ENCODE assay signal across 11 mouse cellular contexts in genomic region chr7:133133552-133133951, GRCm38 (mm10). TPM values are rescaled to one million over a fixed set of nuclear protein-coding genes. Genes with fewer than 3 reads are reported as not detected.
DNase-seq lines count a peak whose midpoint lies in the region; ATAC-seq and TF ChIP-seq lines count a peak whose summit lies in the region.
"Had no signal": no experiment of that assay in that cellular context is flagged by ENCODE, and none has a peak within 500 bp of the region (broad histone marks: within the 10 kb centered on the region; RNA-seq: fewer than 3 reads in every experiment).

No protein-coding gene starts in this region.

- DNase-seq in gastrocnemius, adult 2 months, result no peak
- no peak for DNase-seq in gastrocnemius, adult 18-20 months (ENCODE audit: low spot score)
- DNase-seq in lung, postnatal 36 days, result peak; percentile 45
- DNase-seq in lung, postnatal 14 days, result no peak
- peak; percentile 61 for DNase-seq in MEL (ENCODE audit: low read depth, low spot score)
- DNase-seq: cerebellum, adult 11 months; right cerebral cortex, postnatal 14 days had no signal

- no peak overlapping the region for H3K4me3 ChIP-seq in gastrocnemius, adult 2 months
- H3K4me3 ChIP-seq in MEL (ENCODE audit: control insufficient read depth in 1 of 2, insufficient read depth in 1 of 2, low read depth in 2 of 2, low read length in 2 of 2), result no peak overlapping the region
- H3K4me3 ChIP-seq in intestine, embryonic 16.5 days (ENCODE audit: low read length), result no peak overlapping the region
- H3K4me3 ChIP-seq: hindbrain, embryonic 12.5 days had no signal

- H3K36me3 ChIP-seq in MEL (ENCODE audit: control insufficient read depth in 1 of 2, insufficient read depth in 2 of 2, low read length in 2 of 2), result no peaks in the 10 kb centered on the region
- H3K36me3 ChIP-seq in intestine, embryonic 16.5 days (ENCODE audit: control insufficient read depth, insufficient read depth, low read length), result no peaks in the 10 kb centered on the region
- H3K36me3 ChIP-seq: hindbrain, embryonic 12.5 days had no signal

- TF ChIP-seq RAD21 in MEL (IDR thresholded peaks at IDR 0.05; ENCODE audit: low read depth, low read length), result peak; percentile 49

- TF ChIP-seq POLR2A in MEL (IDR thresholded peaks at IDR 0.05; ENCODE audit: control insufficient read depth in 1 of 2, insufficient read depth in 1 of 2, low read depth in 1 of 2, low read length in 2 of 2, poor library complexity in 1 of 2), result no peak

- no peak for TF ChIP-seq EP300 in MEL (IDR thresholded peaks at IDR 0.05; ENCODE audit: low read depth in 1 of 2, low read length in 2 of 2)

- 81% methylated on average over 5 of the region's 5 CpGs for WGBS in intestine, embryonic 16.5 days

- no peaks in the 10 kb centered on the region for H3K4me1 ChIP-seq in MEL (ENCODE audit: control insufficient read depth in 1 of 2, insufficient read depth in 2 of 2, low read length in 2 of 2)
- H3K4me1 ChIP-seq in intestine, embryonic 16.5 days (ENCODE audit: control insufficient read depth, insufficient read depth, low read length), result no peaks in the 10 kb centered on the region
- H3K4me1 ChIP-seq: hindbrain, embryonic 12.5 days had no signal

- H3K79me2 ChIP-seq in MEL (ENCODE audit: control insufficient read depth, insufficient read depth, low read length, poor library complexity), result no peaks in the 10 kb centered on the region

- H3K9me3 ChIP-seq in MEL (replicated peaks; ENCODE audit: insufficient read depth, low read length), result no peaks in the 10 kb centered on the region
- no peaks in the 10 kb centered on the region for H3K9me3 ChIP-seq in intestine, embryonic 16.5 days (ENCODE audit: control insufficient read depth, low read length)
- H3K9me3 ChIP-seq: hindbrain, embryonic 12.5 days had no signal

- no peaks in the 10 kb centered on the region for H3K27me3 ChIP-seq in MEL (ENCODE audit: control insufficient read depth in 1 of 2, insufficient read depth in 2 of 2, low read length in 2 of 2)
- no peaks in the 10 kb centered on the region for H3K27me3 ChIP-seq in intestine, embryonic 16.5 days (replicated peaks; ENCODE audit: control insufficient read depth, insufficient read depth, low read length)
- H3K27me3 ChIP-seq: hindbrain, embryonic 12.5 days had no signal

- no peak overlapping the region for H3K4me2 ChIP-seq in intestine, embryonic 16.5 days (ENCODE audit: low read depth, low read length)
- H3K4me2 ChIP-seq: hindbrain, embryonic 12.5 days had no signal

- no peak overlapping the region for H3K9ac ChIP-seq in MEL (ENCODE audit: control insufficient read depth, low read depth, low read length, poor library complexity, severe bottlenecking)
- no peak overlapping the region for H3K9ac ChIP-seq in intestine, embryonic 16.5 days (ENCODE audit: low read depth, low read length)
- H3K9ac ChIP-seq: hindbrain, embryonic 12.5 days had no signal

- no peak overlapping the region for H3K27ac ChIP-seq in gastrocnemius, adult 2 months
- no peak overlapping the region for H3K27ac ChIP-seq in MEL (ENCODE audit: control insufficient read depth, low read depth, low read length)
- no peak overlapping the region for H3K27ac ChIP-seq in intestine, embryonic 16.5 days (ENCODE audit: low read length)
- H3K27ac ChIP-seq: hindbrain, embryonic 12.5 days had no signal

- peak; percentile 64 for TF ChIP-seq CTCF in gastrocnemius, adult 2 months (IDR thresholded peaks at IDR 0.05)
- peak; percentile 52 to 69 (median 63); a peak in 5 of 6 replicates for TF ChIP-seq CTCF in MEL (IDR thresholded peaks at IDR 0.05 in 2 of 3, conservative IDR thresholded peaks at IDR 0.05 in 1 of 3; ENCODE audit: control insufficient read depth in 1 of 3, insufficient read depth in 1 of 3, low read depth in 2 of 3, low read length in 3 of 3, poor library complexity in 1 of 3, severe bottlenecking in 1 of 3)

- intact Hi-C loops in gastrocnemius, adult 2 months (cut with DNase I), result loop anchor here (2.0 kb wide), 1 partner anchor 101 kb away; no protein-coding TSS in a partner anchor

- peak; percentile 88 for ATAC-seq in megakaryocyte progenitor cell, adult 5-6 weeks (replicated peaks; ENCODE audit: poor library complexity)
- no peak for ATAC-seq in activated CD4-positive, CD25-positive, alpha-beta regulatory T cell, adult 4 months
- ATAC-seq in intestine, embryonic 16.5 days, result no peak

TF ChIP-seq in MEL, 35 proteins besides CTCF, POLR2A, EP300 and RAD21:
- TF ChIP-seq UBTF (IDR thresholded peaks at IDR 0.05; ENCODE audit: borderline replicate concordance, insufficient read depth, low read depth, low read length) (no peak), SMC3 (IDR thresholded peaks at IDR 0.05; ENCODE audit: low read depth, low read length) (peak; percentile 69), MYC (IDR thresholded peaks at IDR 0.05; ENCODE audit: low read depth, low read length) (peak; percentile 74), ZC3H11A (IDR thresholded peaks at IDR 0.05; ENCODE audit: low read depth, low read length) (peak; percentile 55; the same call in 1 of the 2 replicates)

RNA-seq across cellular contexts. Expression of gene Ctbp2, which starts 9.4 kb away (rescaled TPM):
- 10 to 100 TPM; 18.7 to 23.0 TPM for total RNA-seq in gastrocnemius, adult 2 months (2021)
- 10 to 100 TPM; 17.7 to 21.8 TPM for total RNA-seq in gastrocnemius, adult 18-20 months (2021)
- 61.5 and 74.9 TPM in 2 replicates for total RNA-seq in MEL (2012; rRNA removed)
- polyA plus RNA-seq in MEL (2012; ENCODE audit: insufficient read depth in 1 of 2, insufficient read length in 2 of 2, low read depth in 1 of 2, low replicate concordance in 2 of 2, missing spikeins in 1 of 2), result 10 to 100 TPM in 1 of 2 experiments, not detected in 1; 90.7 TPM
- total RNA-seq in megakaryocyte progenitor cell, adult 5-6 weeks (2015), result 35.0 and 45.0 TPM in 2 replicates
- 40.5 and 44.5 TPM in 2 replicates for total RNA-seq in megakaryocyte progenitor cell, adult 5-6 weeks (2017)
- polyA plus RNA-seq in activated CD4-positive, CD25-positive, alpha-beta regulatory T cell, adult 4 months (2017; shearing (Covaris generic)), result 1 to 10 TPM; 1.6 to 4.4 TPM
- polyA plus RNA-seq in intestine, embryonic 16.5 days (2015; fragmentation: Nextera tagmentation; extraction: Ambion mirVana), result 78.3 and 80.2 TPM in 2 replicates

RNA-seq across cellular contexts. Expression of gene Fgfr2, which starts 10.4 kb away (rescaled TPM):
- total RNA-seq in gastrocnemius, adult 2 months (2021), result under 1 TPM; 0.15 to 0.33 TPM
- under 1 TPM; 0.43 to 0.88 TPM for total RNA-seq in gastrocnemius, adult 18-20 months (2021)
- total RNA-seq in MEL (2012; rRNA removed), result not detected in 2 replicates
- not detected for polyA plus RNA-seq in MEL (2012; ENCODE audit: insufficient read depth in 1 of 2, insufficient read length in 2 of 2, low read depth in 1 of 2, low replicate concordance in 2 of 2, missing spikeins in 1 of 2)
- not detected in 2 replicates for total RNA-seq in megakaryocyte progenitor cell, adult 5-6 weeks (2015)
- total RNA-seq in megakaryocyte progenitor cell, adult 5-6 weeks (2017), result not detected in 2 replicates
- not detected for polyA plus RNA-seq in activated CD4-positive, CD25-positive, alpha-beta regulatory T cell, adult 4 months (2017; shearing (Covaris generic))
- 47.3 and 47.6 TPM in 2 replicates for polyA plus RNA-seq in intestine, embryonic 16.5 days (2015; fragmentation: Nextera tagmentation; extraction: Ambion mirVana)

Comparison
In these comparisons a context has a peak if more than half of its experiments do, and no peak if none do; other contexts are left out.
1. DNase-seq: peak in lung, postnatal 36 days (single experiment) and MEL (single experiment); none in gastrocnemius, adult 2 months (single experiment), gastrocnemius, adult 18-20 months (single experiment) and lung, postnatal 14 days (single experiment).